Mouse (Mus musculus) monocyte, adult 2 months (primary cell): ENCODE data around the gene Iqgap1.

Source experiments
- DNase-seq, 2 experiments: peaks; one replicate each; pipeline ENCODE4 v3.0.0; 2022; ENCODE audit warnings: low spot score in 2 of 2, low read depth in 1 of 2

Iqgap1 gene

GRCm38 (mm10) chr7:80825843-80826403 is at the start of gene Iqgap1:
TSS of gene Iqgap1 (minus strand) at chr7:80825974.
- DNase-seq: no peak

- no peak for DNase-seq
Observed at GRCm38 (mm10) chr7:80873631-80874030, 47.9 kb upstream of the Iqgap1 start.

DNA sequence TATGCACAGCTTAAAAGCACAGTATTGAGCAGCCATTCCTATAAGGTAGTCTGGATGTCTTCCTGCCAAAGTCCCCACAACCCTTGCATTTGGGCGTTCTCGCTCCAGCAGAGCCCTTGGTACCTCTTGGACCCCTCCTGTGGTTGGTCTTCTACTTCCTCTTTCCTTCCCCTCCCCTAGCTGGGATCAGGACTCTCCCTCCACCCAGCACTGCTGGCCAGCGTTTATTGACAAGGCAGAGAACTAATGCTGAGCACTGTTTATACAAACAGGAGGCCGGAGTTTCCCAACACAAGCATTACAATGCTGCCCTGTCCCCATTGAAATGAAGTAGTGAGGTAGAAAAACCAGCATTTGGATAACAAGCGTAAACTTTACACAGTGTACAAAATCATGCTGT is 47.3 kb upstream of the Iqgap1 start:
- no peak for DNase-seq

DNA sequence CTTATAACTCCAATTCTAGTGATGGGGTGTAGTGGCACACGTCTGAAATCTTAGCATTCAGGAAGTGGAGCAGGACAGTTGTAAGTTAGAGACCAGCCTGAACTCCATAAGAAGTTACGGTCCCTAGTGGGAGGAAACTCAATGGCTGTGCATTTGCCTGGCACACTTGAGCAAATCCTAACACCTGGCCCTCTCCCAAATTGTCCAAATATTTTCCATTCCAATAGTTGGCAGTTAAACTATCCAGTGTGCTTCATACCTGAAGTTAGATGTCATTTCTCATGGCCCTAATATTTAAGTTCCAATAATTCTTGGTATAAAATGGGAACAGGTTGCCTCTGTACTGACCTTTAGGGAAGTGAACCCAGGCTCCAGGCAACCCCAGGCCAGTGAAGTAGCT is 42.9 kb upstream of the Iqgap1 start:
- no peak for DNase-seq

GRCm38 (mm10) chr7:80866514-80867147 is 40.9 kb upstream of the Iqgap1 start:
- DNase-seq: no peak

DNA sequence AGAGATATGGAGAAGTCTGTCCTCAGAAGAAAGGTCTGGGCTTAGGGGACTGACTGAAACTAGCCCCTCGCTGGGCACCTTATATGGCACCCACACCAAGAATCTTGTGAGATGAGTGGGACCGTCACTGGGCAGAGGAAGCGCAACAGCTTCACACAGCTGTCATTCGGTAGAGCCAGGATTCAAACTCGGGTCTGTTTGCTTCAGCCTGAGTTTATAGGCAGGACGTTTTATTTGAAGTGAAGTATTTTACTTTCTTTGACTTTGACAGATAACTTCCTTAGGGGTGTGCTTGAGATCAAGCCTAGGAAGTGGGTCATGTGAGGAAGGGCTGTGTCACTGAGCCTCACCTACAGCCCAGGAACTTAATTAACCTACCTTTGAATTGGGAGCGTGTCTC is 39.7 kb upstream of the Iqgap1 start:
- DNase-seq: no peak

GRCm38 (mm10) chr7:80864831-80865230 is 39.1 kb upstream of the Iqgap1 start:
- DNase-seq: no peak

DNA sequence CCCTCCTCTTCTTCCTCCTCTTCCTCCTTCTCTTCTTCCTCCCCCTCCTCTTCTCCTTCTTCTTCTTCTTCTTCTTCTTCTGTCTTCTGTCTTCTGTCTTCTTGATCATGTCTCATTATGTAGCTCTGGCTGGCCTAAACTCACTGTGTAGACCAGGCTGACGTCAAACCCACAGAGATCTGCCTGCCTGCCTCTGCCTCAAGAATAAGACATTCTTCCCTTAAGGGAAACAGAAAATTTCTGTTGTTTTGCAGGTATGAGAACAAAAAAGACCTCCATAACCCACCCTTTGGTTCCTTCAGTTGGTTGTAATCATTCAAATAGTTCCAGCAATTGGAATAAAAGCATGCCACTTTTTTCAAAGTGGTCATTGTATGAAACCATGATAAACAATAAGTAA is 38.4 kb upstream of the Iqgap1 start:
- no peak for DNase-seq

GRCm38 (mm10) chr7:80863520-80863919 is 37.7 kb upstream of the Iqgap1 start:
- no peak for DNase-seq

GRCm38 (mm10) chr7:80862475-80862874 is 36.7 kb upstream of the Iqgap1 start:
- DNase-seq: no peak

DNA sequence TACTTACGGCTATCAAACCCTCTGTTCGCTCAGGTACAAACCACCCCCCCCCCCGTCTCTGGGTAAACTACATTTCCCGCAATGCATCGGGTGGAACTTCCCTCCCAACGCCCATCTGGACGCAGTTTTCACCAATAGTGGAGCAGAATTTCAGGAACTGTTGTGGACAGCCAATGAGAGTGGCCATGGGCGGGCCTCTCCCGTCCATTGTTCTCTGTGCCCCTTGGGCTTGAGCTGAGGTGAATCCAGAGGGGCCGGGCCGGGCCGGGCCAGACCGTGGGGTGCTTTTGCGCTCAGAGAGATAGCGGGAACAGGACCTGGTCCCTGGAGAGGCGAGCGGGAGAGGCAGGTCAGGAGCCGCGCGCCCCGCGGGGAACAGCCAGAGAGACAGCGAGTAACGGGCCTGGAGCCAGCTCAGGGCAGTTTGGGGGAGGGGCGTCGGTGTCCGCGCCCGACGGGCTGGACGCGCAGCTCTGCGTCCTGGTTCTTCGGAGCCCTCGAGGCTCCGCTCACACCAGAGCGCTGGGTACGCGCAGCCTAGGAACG is 35.0 kb upstream of the Iqgap1 start, which contains the start of gene Zscan2:
Zscan2 (plus strand) TSS at position 192 of the 546 bp plus-strand sequence.
- peak; percentile 64 to 76 for DNase-seq

DNA sequence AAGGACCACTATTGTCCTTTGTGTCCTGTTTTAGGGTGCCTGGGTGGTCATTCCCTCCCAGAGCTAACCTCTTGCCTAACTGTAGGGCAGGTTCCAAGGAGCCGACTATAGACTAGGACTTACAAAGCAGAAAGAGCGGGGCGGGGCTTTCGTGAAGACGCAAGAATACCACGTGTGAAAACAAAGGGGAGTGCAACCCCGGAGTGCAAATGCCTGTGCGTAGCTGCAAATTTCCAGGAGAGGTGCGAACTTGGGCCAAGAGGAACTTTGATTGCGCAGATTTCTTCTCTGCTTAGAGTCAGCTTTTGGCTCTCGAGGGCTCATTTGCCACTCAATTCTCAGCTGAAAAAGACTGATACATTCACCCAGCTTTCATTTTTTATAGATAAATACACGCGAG is 34.5 kb upstream of the Iqgap1 start:
- peak in 1 of 2 experiments; percentile 43 for DNase-seq

GRCm38 (mm10) chr7:80857181-80857580 is 31.4 kb upstream of the Iqgap1 start:
- peak in 1 of 2 experiments; percentile 64 for DNase-seq

- no peak for DNase-seq
Observed at GRCm38 (mm10) chr7:80855316-80855715, 29.5 kb upstream of the Iqgap1 start.

- DNase-seq: no peak
Observed at GRCm38 (mm10) chr7:80853218-80853617, 27.4 kb upstream of the Iqgap1 start.

DNA sequence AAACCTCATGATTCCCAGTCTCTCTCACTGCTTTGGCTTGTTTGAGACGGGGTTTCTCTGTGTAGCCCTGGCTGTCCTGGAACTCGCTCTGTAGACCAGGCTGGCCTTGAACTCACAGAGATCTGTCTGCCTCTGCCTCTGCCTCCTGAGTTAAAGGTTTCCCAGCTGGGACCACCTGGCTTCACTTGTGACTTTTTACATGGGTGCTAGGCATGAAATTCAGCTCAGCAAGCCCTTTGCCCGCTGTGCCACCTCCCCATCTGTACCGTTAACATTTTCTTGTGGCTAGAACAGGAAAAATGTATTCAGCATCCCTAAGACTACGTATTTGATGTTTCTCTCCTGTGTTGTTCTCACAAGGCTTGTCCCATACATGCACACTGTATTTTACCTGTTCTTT is 24.7 kb upstream of the Iqgap1 start:
- DNase-seq: no peak

- peak in 1 of 2 experiments; percentile 11 for DNase-seq
Observed at GRCm38 (mm10) chr7:80849710-80850109, 23.9 kb upstream of the Iqgap1 start.

GRCm38 (mm10) chr7:80849267-80849666 is 23.5 kb upstream of the Iqgap1 start:
- DNase-seq: no peak

GRCm38 (mm10) chr7:80846709-80847108 is 20.9 kb upstream of the Iqgap1 start:
- no peak for DNase-seq

DNA sequence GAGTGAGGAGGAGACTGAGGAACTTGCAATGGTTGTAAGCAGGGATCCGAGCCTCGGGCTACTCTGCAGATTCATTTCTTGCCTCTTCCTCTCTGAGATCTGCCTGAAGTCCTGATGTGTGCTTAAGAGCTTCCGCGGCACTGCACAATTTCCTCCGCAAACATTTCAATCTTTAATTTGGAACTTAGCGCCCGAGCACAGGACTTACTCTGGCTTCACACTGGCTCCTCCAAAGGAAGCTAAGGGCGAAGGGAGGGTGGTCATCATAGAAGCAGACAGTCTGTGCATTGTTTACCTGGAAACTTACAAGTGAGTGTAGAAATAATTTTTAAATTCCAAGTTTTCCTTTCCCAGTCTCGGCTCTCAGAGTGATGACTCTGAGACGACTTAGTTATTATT is 20.5 kb upstream of the Iqgap1 start:
- DNase-seq: no peak

DNA sequence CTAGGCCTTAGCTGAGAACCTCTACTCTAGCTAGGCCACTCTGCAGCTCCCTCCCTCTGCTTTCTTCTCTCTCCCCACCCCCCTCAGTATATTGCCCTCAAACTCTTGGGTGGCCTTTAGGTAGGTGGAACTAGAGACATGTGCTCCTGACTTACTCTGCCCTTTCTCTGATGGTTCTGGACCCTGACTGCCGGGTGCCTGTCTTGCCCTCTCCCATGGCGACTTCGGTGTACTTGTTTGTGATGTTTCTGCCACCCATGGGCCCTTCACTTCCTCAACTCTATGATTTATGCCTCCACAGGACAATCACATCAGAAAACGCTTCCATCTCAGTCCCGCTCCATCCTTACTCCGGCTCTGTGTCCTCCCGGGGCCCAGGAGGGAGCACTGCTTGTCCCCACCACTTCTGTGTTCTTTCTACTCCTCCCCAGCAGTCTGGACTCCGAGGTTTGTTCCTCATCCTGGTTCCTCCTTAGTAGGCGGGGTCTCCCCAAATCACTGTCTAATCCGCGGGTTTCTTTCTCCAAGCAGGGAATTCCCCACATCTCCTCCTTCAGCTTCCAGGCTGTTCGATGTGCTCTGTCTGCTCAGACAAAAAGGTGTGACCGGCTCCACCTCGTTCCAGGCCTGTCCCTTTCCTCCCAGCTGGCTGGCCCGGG is 20.0 kb upstream of the Iqgap1 start:
- peak in 1 of 2 experiments; percentile 56 for DNase-seq

DNA sequence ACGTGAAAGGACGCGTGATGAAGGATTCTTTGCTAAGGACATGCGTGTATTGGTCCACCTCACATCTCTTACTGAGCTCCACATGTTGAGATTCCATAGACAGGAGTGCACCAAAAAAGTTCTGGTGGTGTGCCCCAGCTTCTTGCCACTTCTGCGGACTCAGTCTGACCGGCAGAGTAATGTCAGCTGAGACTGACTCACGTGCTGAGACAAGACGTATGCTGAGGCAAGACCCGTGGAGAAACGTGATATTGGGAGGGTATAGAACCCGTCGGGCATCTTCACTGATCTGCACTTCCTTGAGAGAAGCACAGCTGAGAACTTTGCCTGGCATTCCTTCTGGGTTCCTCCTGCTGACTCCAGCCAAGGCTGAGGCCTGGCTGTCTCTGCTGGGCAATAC is 18.9 kb upstream of the Iqgap1 start:
- no peak for DNase-seq
